Mouse (Mus musculus) hindbrain, embryonic 16.5 days (tissue): ENCODE results near the gene Nucb1. TPM values are rescaled to one million over a fixed set of nuclear protein-coding genes. Genes with fewer than 3 reads are reported as not detected.
A peak's percentile ranks its signal among the peaks of the same experiment; 100 is the strongest.

Source experiments
- ATAC-seq: fragments of 200-750 bp; cut with Nextera tagmentation; 2 replicates; pipeline ENCODE4 v1.8.0; 2017; ENCODE audit warnings: moderate TSS enrichment, moderate library complexity
- H3K27ac ChIP-seq: fragments of 300-500 bp; sonication (generic); 2 replicates; pipeline ENCODE4 v1.5.1; 2014; ENCODE audit warnings: low read depth, mild to moderate bottlenecking, control low read depth, low read length, moderate library complexity
- H3K27me3 ChIP-seq: fragments of 300-500 bp; sonication (generic); replicated peaks from 2 replicates; pipeline ENCODE4 v1.6.1; 2014; ENCODE audit warnings: low read length; ENCODE audit not compliant: control insufficient read depth, insufficient read depth
- H3K36me3 ChIP-seq: fragments of 300-500 bp; sonication (generic); 2 replicates; pipeline ENCODE4 v1.6.1; 2014; ENCODE audit warnings: mild to moderate bottlenecking, low read length, moderate library complexity, mixed read lengths; ENCODE audit not compliant: control insufficient read depth, insufficient read depth
- H3K4me1 ChIP-seq: fragments of 300-500 bp; sonication (generic); 2 replicates; pipeline ENCODE4 v1.6.1; 2014; ENCODE audit warnings: low read depth, low read length; ENCODE audit not compliant: control insufficient read depth, insufficient read depth
- H3K4me2 ChIP-seq: fragments of 300-500 bp; sonication (generic); 2 replicates; pipeline ENCODE4 v1.6.1; 2014; ENCODE audit warnings: mild to moderate bottlenecking, low read length, control low read depth, moderate library complexity
- H3K4me3 ChIP-seq: fragments of 300-500 bp; sonication (generic); 2 replicates; pipeline ENCODE4 v1.5.1; 2014; ENCODE audit warnings: mild to moderate bottlenecking, low read length, control low read depth, moderate library complexity
- H3K9ac ChIP-seq: fragments of 300-500 bp; sonication (generic); 2 replicates; pipeline ENCODE4 v1.6.1; 2014; ENCODE audit warnings: low read depth, mild to moderate bottlenecking, control low read depth, low read length, moderate library complexity
- H3K9me3 ChIP-seq: fragments of 300-500 bp; sonication (generic); 2 replicates; pipeline ENCODE4 v1.6.1; 2014; ENCODE audit warnings: mild to moderate bottlenecking, low read length, moderate library complexity; ENCODE audit not compliant: control insufficient read depth
- WGBS: fragments of 180-500 bp; shearing (Covaris S2); extraction: QIAGEN DNeasy Blood & Tissue Kit; methylation state at CpG from one replicate; pipeline ENCODE4 v1.1.7; 2014; 5-methylcytosine and 5-hydroxymethylcytosine counted together
- polyA plus RNA-seq: library from polyadenylated mRNA; unstranded; fragments of >200 nt; fragmentation: Nextera tagmentation; extraction: Ambion mirVana; gene quantifications from 2 replicates; pipeline ENCODE4 v1.2.1, GENCODE M21; 2015

The Nucb1 gene
- 141 and 151 TPM in 2 replicates for polyA plus RNA-seq

GRCm38 (mm10) chr7:45509912-45510787, at the start of gene Nucb1:
Gene Nucb1, minus strand, starts transcription at chr7:45510406.
- peaks cover 4% of the 10 kb centered on the region; the same call in 1 of the 2 replicates for H3K36me3 ChIP-seq
- H3K27ac ChIP-seq: peak within 1 kb of the TSS; percentile 89
- peak within 1 kb of the TSS; percentile 87 for H3K9ac ChIP-seq
- WGBS: under 1% methylated on average over 44 of the region's 44 CpGs
- peak within 1 kb of the TSS; percentile 96 for H3K4me2 ChIP-seq
- ATAC-seq: peak; percentile 93
- peaks cover 15% of the 10 kb centered on the region for H3K4me1 ChIP-seq
- no peaks in the 10 kb centered on the region for H3K27me3 ChIP-seq
- H3K4me3 ChIP-seq: peak within 1 kb of the TSS; percentile 84
- H3K9me3 ChIP-seq: no peaks in the 10 kb centered on the region

GRCm38 (mm10) chr7:45558907-45559306, 48.7 kb upstream of the Nucb1 start:
- Histone ChIP-seq H3K4me2 (no peak overlapping the region), H3K9me3 (no peaks in the 10 kb centered on the region), H3K9ac (no peak overlapping the region), H3K27me3 (no peaks in the 10 kb centered on the region; the same call in 1 of the 2 replicates), H3K36me3 (no peaks in the 10 kb centered on the region), H3K27ac (no peak overlapping the region), H3K4me3 (no peak overlapping the region), H3K4me1 (no peaks in the 10 kb centered on the region)
- ATAC-seq: no peak
- 71% methylated on average over 6 of the region's 6 CpGs for WGBS

- Histone ChIP-seq H3K27me3 (no peaks in the 10 kb centered on the region; the same call in 1 of the 2 replicates), H3K4me3 (no peak overlapping the region), H3K9me3 (no peaks in the 10 kb centered on the region), H3K36me3 (no peaks in the 10 kb centered on the region), H3K9ac (peak overlapping the region; percentile 35; the same call in 1 of the 2 replicates), H3K4me2 (no peak overlapping the region), H3K27ac (no peak overlapping the region), H3K4me1 (no peaks in the 10 kb centered on the region)
- 34% methylated on average over 8 of the region's 8 CpGs for WGBS
- no peak for ATAC-seq
These were observed 45.6 kb upstream of the Nucb1 start for GRCm38 (mm10) chr7:45555787-45556186.

GRCm38 (mm10) chr7:45554744-45555143, 44.5 kb upstream of the Nucb1 start, which contains the start of gene Hsd17b14:
Gene Hsd17b14, plus strand, starts transcription at chr7:45554893.
- no peak within 1 kb of the TSS for H3K9ac ChIP-seq
- H3K27ac ChIP-seq: no peak within 1 kb of the TSS
- no peaks in the 10 kb centered on the region for H3K36me3 ChIP-seq
- H3K4me1 ChIP-seq: no peaks in the 10 kb centered on the region
- H3K9me3 ChIP-seq: no peaks in the 10 kb centered on the region
- H3K4me3 ChIP-seq: no peak within 1 kb of the TSS
- no peak for ATAC-seq
- no peaks in the 10 kb centered on the region; the same call in 1 of the 2 replicates for H3K27me3 ChIP-seq
- 47% methylated on average over 8 of the region's 8 CpGs for WGBS
- H3K4me2 ChIP-seq: no peak within 1 kb of the TSS

- Histone ChIP-seq H3K4me2 (no peak overlapping the region), H3K4me1 (no peaks in the 10 kb centered on the region), H3K36me3 (no peaks in the 10 kb centered on the region), H3K27me3 (no peaks in the 10 kb centered on the region; the same call in 1 of the 2 replicates), H3K9me3 (no peaks in the 10 kb centered on the region), H3K4me3 (no peak overlapping the region), H3K9ac (no peak overlapping the region), H3K27ac (no peak overlapping the region)
- WGBS: 89% methylated on average over 2 of the region's 2 CpGs
- no peak for ATAC-seq
These were observed 43.8 kb upstream of the Nucb1 start for GRCm38 (mm10) chr7:45553990-45554389.

- H3K9me3 ChIP-seq: no peaks in the 10 kb centered on the region
- no peak overlapping the region for H3K4me2 ChIP-seq
- H3K9ac ChIP-seq: no peak overlapping the region
- no peak overlapping the region for H3K27ac ChIP-seq
- no peak for ATAC-seq
- H3K4me3 ChIP-seq: no peak overlapping the region
- no peaks in the 10 kb centered on the region for H3K4me1 ChIP-seq
- H3K36me3 ChIP-seq: no peaks in the 10 kb centered on the region
- 66% methylated on average over 8 of the region's 8 CpGs for WGBS
- no peaks in the 10 kb centered on the region; the same call in 1 of the 2 replicates for H3K27me3 ChIP-seq
These were observed 43.3 kb upstream of the Nucb1 start for GRCm38 (mm10) chr7:45553519-45553918.

- Histone ChIP-seq H3K4me3 (no peak overlapping the region), H3K27me3 (no peaks in the 10 kb centered on the region; the same call in 1 of the 2 replicates), H3K4me1 (no peaks in the 10 kb centered on the region), H3K9ac (no peak overlapping the region), H3K36me3 (no peaks in the 10 kb centered on the region), H3K27ac (no peak overlapping the region), H3K9me3 (no peaks in the 10 kb centered on the region), H3K4me2 (no peak overlapping the region)
- ATAC-seq: no peak
- WGBS: 90% methylated on average over 8 of the region's 8 CpGs
These were observed 41.3 kb upstream of the Nucb1 start for GRCm38 (mm10) chr7:45551512-45551883.

GRCm38 (mm10) chr7:45550821-45551511, 40.8 kb upstream of the Nucb1 start:
- 85% methylated on average over 11 of the region's 11 CpGs for WGBS
- Histone ChIP-seq H3K9ac (no peak overlapping the region), H3K27me3 (no peaks in the 10 kb centered on the region), H3K36me3 (no peaks in the 10 kb centered on the region), H3K9me3 (no peaks in the 10 kb centered on the region), H3K27ac (no peak overlapping the region), H3K4me2 (no peak overlapping the region), H3K4me1 (no peaks in the 10 kb centered on the region), H3K4me3 (no peak overlapping the region)
- ATAC-seq: no peak
